Mouse (Mus musculus) right cerebral cortex, postnatal 4 days (tissue): ENCODE results near the gene Olfr483.

Experiments
- DNase-seq: peaks from one replicate; pipeline ENCODE4 v3.0.0-alpha.2; 2022

The Olfr483 gene

GRCm38 (mm10) chr7:108100549-108100948 lies at the start of gene Olfr483:
TSS of gene Olfr483 (plus strand) at chr7:108100849.
- DNase-seq, result no peak

- no peak for DNase-seq
Observed at GRCm38 (mm10) chr7:108067246-108067645, 33.4 kb upstream of the Olfr483 start, which contains the start of gene Olfr480. TSS of gene Olfr480 (minus strand) at chr7:108067346.

DNA sequence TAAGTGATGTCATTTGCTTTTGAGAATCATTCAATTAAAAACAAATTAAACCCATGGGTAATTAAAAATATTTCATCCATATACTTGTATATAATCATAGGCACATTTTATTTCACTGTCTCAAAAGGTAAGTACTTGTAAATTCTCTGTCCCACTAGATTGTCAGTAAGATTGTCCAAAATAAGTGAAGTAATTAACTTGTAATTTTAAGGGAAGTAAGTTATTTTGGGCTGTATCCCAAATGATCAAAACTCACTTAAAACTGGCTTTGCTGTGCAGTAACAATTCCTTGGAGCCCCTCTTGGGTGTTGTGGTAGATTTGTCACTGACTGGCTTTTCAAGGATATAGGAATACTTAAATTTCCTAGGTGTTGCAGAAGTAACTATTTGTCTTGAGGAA lies 21.1 kb upstream of the Olfr483 start, which contains the start of gene Olfr481:
Olfr481 (plus strand) TSS at position 301 of the 400 bp plus-strand sequence.
- DNase-seq, result no peak

DNA sequence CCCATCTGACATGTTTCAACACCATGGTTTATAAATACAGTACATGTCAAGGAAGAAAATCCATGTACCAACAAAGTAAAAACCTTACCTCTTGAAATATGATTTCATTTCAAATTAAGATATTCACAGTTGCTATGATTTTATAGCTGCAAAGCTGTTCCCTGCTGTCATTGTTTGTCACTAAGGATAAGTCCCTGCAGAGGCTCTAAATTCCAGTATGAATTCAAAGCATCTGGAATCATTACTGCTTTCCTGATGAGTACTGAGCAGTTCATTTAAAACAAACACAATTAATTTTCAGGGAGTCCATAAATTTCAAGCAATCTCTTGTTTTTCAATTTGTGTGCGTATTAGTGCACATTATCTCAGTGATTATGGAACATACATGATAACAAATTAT lies 3.2 kb upstream of the Olfr483 start, which contains the start of gene Olfr482:
Olfr482 (minus strand) TSS at position 101 of the 400 bp plus-strand sequence.
- no peak for DNase-seq

DNA sequence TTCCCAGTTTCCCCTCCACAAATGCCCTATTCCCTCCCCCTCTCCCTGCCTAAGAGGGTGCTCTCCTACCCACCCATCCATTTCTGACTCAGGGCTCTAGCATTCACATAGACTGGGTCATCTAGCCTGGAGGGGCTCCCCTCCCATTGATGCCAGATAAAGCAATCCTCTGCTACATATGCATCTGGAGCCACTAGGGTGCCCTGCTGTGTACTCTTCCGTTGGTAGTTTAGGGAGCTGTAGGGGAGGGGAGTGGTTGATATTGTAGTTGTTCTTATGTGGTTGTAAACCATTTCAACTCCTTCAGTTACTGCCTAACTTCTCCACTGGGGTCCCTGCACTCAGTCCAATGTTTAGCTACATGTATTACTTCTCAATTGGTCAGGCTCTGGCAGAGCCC lies 20.0 kb downstream of the Olfr483 start:
- no peak for DNase-seq

- DNase-seq, result no peak
Observed at GRCm38 (mm10) chr7:108121416-108121815, 20.8 kb downstream of the Olfr483 start.

- no peak for DNase-seq
Observed at GRCm38 (mm10) chr7:108127349-108127748, 26.7 kb downstream of the Olfr483 start, which contains the start of gene Olfr484. TSS of gene Olfr484 (minus strand) at chr7:108127449.
